Mouse (Mus musculus): ENCODE results near the gene Fbxo4. TPM values are rescaled to one million over a fixed set of nuclear protein-coding genes. Genes with fewer than 3 reads are reported as not detected.

Gene Fbxo4
- 2.3 and 2.9 TPM in 2 replicates for polyA plus RNA-seq (2015; fragmentation: Nextera tagmentation; extraction: Ambion mirVana)

DNA sequence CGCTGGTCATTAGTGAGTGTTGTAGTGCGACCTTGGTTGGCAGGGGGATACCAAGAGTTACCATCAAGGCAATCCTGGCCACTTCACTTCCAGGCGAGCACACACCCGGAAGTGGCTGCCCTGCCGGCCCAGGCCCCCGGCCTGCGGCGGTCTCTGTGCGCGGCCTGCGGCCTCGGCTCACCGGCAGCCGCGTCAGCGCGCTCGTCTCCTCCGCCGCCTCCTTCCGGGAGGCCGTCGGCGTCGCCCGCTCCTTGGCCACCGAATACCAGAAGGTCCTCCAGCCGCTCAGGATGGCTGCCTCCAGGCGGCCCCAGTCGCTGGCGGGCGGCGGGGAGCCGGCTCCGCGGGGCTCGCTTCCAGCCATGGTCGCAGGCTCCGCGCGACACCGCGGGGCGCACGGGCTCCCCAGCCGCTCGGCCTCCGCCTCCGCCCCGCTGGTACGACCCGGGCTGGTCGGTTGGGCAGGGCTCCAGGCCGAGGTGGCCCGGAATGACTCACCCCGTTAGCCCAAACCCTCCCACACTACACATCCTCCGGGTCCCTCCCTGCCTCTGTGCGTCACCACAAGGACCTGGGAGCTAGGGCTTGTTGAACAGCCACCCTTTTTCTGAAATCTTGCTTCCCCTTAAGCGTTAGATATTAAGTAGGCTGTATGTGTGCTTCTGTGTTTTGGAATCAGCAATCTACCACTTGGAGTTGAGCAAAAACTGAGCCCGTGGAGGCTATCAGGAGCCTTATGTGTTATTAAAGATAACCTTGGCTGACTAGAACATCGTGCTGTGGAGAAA is at the start of gene Fbxo4:
Gene Fbxo4 (minus strand): TSS at position 513 of the 788 bp plus-strand sequence.
- WGBS (ENCODE audit: insufficient replicate concordance): 1% methylated on average over 59 of the region's 61 CpGs
- H3K36me3 ChIP-seq (ENCODE audit: control insufficient read depth, insufficient read depth): no peaks in the 10 kb centered on the region
- no peaks in the 10 kb centered on the region for H3K27me3 ChIP-seq (ENCODE audit: control insufficient read depth, insufficient read depth, low read depth, low read length)
- peak; percentile 95 for ATAC-seq (ENCODE audit: low read depth)
- peak within 1 kb of the TSS; percentile 78 for H3K4me2 ChIP-seq (ENCODE audit: low read depth, low read length)
- H3K27ac ChIP-seq (ENCODE audit: low read length): peak within 1 kb of the TSS; percentile 82
- H3K9me3 ChIP-seq (replicated peaks; ENCODE audit: control insufficient read depth, low read length): no peaks in the 10 kb centered on the region
- peaks cover 7% of the 10 kb centered on the region for H3K4me1 ChIP-seq (ENCODE audit: control insufficient read depth, low read depth, low read length)
- peak within 1 kb of the TSS; percentile 70 for H3K4me3 ChIP-seq (ENCODE audit: low read depth, low read length)
- H3K9ac ChIP-seq (ENCODE audit: low read depth, low read length): peak within 1 kb of the TSS; percentile 74

DNA sequence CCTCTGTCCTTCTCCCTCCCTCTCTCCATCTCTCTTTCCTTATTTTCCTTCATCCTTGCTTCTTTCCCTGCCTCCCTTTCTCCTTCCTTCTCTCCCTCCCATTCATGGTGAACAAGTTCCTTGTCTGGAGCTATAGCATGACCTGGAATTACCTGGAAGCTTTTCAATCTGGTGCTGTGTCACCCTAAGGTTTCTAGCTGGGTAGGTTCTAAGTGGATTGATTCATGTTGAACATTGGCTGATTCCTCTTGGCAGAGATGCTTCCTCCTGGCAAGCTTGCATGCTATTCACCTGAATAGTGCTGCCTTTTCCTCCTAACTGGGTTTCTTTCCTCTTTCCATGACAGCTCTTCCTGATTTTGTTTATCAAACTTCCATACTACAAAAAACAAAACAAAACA is 49.6 kb upstream of the Fbxo4 start:
- Histone ChIP-seq H3K4me2 (ENCODE audit: low read depth, low read length) (no peak overlapping the region), H3K4me3 (ENCODE audit: low read depth, low read length) (no peak overlapping the region), H3K27ac (ENCODE audit: low read length) (no peak overlapping the region), H3K36me3 (ENCODE audit: control insufficient read depth, insufficient read depth) (no peaks in the 10 kb centered on the region), H3K4me1 (ENCODE audit: control insufficient read depth, low read depth, low read length) (no peaks in the 10 kb centered on the region; the same call in none of the 2 replicates), H3K9ac (ENCODE audit: low read depth, low read length) (no peak overlapping the region), H3K9me3 (replicated peaks; ENCODE audit: control insufficient read depth, low read length) (no peaks in the 10 kb centered on the region), H3K27me3 (ENCODE audit: control insufficient read depth, insufficient read depth, low read depth, low read length) (peaks cover 4% of the 10 kb centered on the region; the same call in 1 of the 2 replicates)
- ATAC-seq (ENCODE audit: low read depth): no peak

- Histone ChIP-seq H3K4me2 (ENCODE audit: low read depth, low read length) (no peak overlapping the region), H3K9ac (ENCODE audit: low read depth, low read length) (no peak overlapping the region), H3K27ac (ENCODE audit: low read length) (no peak overlapping the region), H3K36me3 (ENCODE audit: control insufficient read depth, insufficient read depth) (no peaks in the 10 kb centered on the region), H3K9me3 (replicated peaks; ENCODE audit: control insufficient read depth, low read length) (no peaks in the 10 kb centered on the region), H3K27me3 (ENCODE audit: control insufficient read depth, insufficient read depth, low read depth, low read length) (peaks cover 4% of the 10 kb centered on the region; the same call in 1 of the 2 replicates), H3K4me3 (ENCODE audit: low read depth, low read length) (no peak overlapping the region), H3K4me1 (ENCODE audit: control insufficient read depth, low read depth, low read length) (no peaks in the 10 kb centered on the region; the same call in none of the 2 replicates)
- no peak for ATAC-seq (ENCODE audit: low read depth)
- 81% methylated on average over 6 of the region's 6 CpGs for WGBS (ENCODE audit: insufficient replicate concordance)
Measured at GRCm38 (mm10) chr15:4028411-4028700, 49.0 kb upstream of the Fbxo4 start.

DNA sequence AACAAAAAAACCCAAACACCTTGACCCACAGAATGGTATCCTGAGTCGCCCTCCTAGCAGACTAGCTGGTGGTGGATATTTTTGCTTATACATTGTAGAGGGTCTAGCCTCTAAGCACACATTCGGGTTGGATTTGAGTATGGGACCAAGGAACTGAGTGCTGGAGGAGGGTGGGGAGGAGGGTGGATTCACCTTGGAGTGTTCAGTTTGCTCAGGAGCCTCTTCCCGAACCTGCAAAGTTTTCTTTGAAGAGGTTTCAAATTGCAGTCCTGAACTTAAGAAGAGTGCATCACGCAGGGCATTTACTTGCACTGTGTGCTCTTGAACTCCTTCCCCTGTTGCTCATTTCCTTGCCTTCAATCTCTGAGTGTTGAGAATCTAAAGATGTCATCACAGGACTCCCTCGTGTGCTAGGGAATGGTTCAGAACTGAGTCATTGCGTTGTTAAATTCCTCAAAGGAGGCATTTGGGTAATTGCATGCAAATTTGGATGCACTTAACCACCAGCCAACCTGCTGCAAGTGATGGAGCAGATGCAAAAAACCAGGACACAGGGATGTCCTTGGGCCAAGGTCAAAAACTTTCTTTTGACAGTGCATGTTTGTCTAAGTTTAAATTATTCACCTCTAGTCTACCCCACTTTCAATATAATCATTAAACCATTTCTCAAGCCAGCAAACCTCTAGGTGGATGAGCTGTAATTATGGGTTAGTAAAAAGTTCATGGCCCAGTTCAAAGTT is 48.5 kb upstream of the Fbxo4 start:
- peak overlapping the region; percentile 83 for H3K4me2 ChIP-seq (ENCODE audit: low read depth, low read length)
- no peak overlapping the region for H3K27ac ChIP-seq (ENCODE audit: low read length)
- H3K27me3 ChIP-seq (ENCODE audit: control insufficient read depth, insufficient read depth, low read depth, low read length): peaks cover 4% of the 10 kb centered on the region; the same call in 1 of the 2 replicates
- H3K36me3 ChIP-seq (ENCODE audit: control insufficient read depth, insufficient read depth): no peaks in the 10 kb centered on the region
- WGBS (ENCODE audit: insufficient replicate concordance): 16% methylated on average over 6 of the region's 6 CpGs
- H3K9me3 ChIP-seq (replicated peaks; ENCODE audit: control insufficient read depth, low read length): no peaks in the 10 kb centered on the region
- peak overlapping the region; percentile 72 for H3K4me3 ChIP-seq (ENCODE audit: low read depth, low read length)
- no peaks in the 10 kb centered on the region; the same call in none of the 2 replicates for H3K4me1 ChIP-seq (ENCODE audit: control insufficient read depth, low read depth, low read length)
- no peak for ATAC-seq (ENCODE audit: low read depth)
- no peak overlapping the region for H3K9ac ChIP-seq (ENCODE audit: low read depth, low read length)

- under 1% methylated on average over 61 of the region's 65 CpGs for WGBS (ENCODE audit: insufficient replicate concordance)
- Histone ChIP-seq H3K9me3 (replicated peaks; ENCODE audit: control insufficient read depth, low read length) (no peaks in the 10 kb centered on the region), H3K36me3 (ENCODE audit: control insufficient read depth, insufficient read depth) (no peaks in the 10 kb centered on the region), H3K4me2 (ENCODE audit: low read depth, low read length) (peak overlapping the region; percentile 83), H3K27me3 (ENCODE audit: control insufficient read depth, insufficient read depth, low read depth, low read length) (peaks cover 4% of the 10 kb centered on the region; the same call in 1 of the 2 replicates), H3K4me3 (ENCODE audit: low read depth, low read length) (peak overlapping the region; percentile 72), H3K4me1 (ENCODE audit: control insufficient read depth, low read depth, low read length) (no peaks in the 10 kb centered on the region; the same call in none of the 2 replicates), H3K27ac (ENCODE audit: low read length) (peak overlapping the region; percentile 57), H3K9ac (ENCODE audit: low read depth, low read length) (peak overlapping the region; percentile 66)
- peak; percentile 75 for ATAC-seq (ENCODE audit: low read depth)
Measured at GRCm38 (mm10) chr15:4026831-4027584, 47.6 kb upstream of the Fbxo4 start.

- no peaks in the 10 kb centered on the region; the same call in none of the 2 replicates for H3K4me1 ChIP-seq (ENCODE audit: control insufficient read depth, low read depth, low read length)
- 1% methylated on average over 44 of the region's 45 CpGs for WGBS (ENCODE audit: insufficient replicate concordance)
- H3K36me3 ChIP-seq (ENCODE audit: control insufficient read depth, insufficient read depth): no peaks in the 10 kb centered on the region
- H3K9me3 ChIP-seq (replicated peaks; ENCODE audit: control insufficient read depth, low read length): no peaks in the 10 kb centered on the region
- peak within 1 kb of the TSS; percentile 83 for H3K4me2 ChIP-seq (ENCODE audit: low read depth, low read length)
- H3K9ac ChIP-seq (ENCODE audit: low read depth, low read length): peak within 1 kb of the TSS; percentile 66
- H3K27ac ChIP-seq (ENCODE audit: low read length): peak within 1 kb of the TSS; percentile 57
- peak; percentile 90 for ATAC-seq (ENCODE audit: low read depth)
- peak within 1 kb of the TSS; percentile 72 for H3K4me3 ChIP-seq (ENCODE audit: low read depth, low read length)
- peaks cover 4% of the 10 kb centered on the region; the same call in 1 of the 2 replicates for H3K27me3 ChIP-seq (ENCODE audit: control insufficient read depth, insufficient read depth, low read depth, low read length)
Measured at GRCm38 (mm10) chr15:4026231-4026773, 46.9 kb upstream of the Fbxo4 start, which contains the start of gene Oxct1. TSS of gene Oxct1 (plus strand) at chr15:4026383.

DNA sequence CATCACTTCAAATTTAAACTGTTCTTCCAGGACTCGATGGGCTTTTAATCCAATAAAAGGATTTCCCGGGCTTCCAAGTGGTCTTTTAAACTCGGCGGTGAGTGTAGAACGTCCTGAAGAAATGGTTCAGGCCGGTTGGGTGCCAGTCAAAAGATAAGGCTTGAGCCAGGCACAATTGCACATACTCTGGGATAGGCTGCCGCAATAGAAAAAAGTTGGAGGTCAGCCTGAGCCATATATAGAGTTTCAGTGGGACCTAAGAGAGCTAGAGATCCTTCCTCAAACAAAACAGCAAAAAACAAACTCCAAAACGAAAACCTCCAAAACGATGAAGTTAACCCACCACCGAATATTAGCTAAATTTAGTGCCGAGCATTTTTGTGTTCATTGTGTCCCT is 46.1 kb upstream of the Fbxo4 start:
- Histone ChIP-seq H3K4me2 (ENCODE audit: low read depth, low read length) (no peak overlapping the region), H3K4me1 (ENCODE audit: control insufficient read depth, low read depth, low read length) (no peaks in the 10 kb centered on the region; the same call in none of the 2 replicates), H3K27me3 (ENCODE audit: control insufficient read depth, insufficient read depth, low read depth, low read length) (peaks cover 4% of the 10 kb centered on the region; the same call in 1 of the 2 replicates), H3K36me3 (ENCODE audit: control insufficient read depth, insufficient read depth) (no peaks in the 10 kb centered on the region), H3K9ac (ENCODE audit: low read depth, low read length) (no peak overlapping the region), H3K9me3 (replicated peaks; ENCODE audit: control insufficient read depth, low read length) (no peaks in the 10 kb centered on the region), H3K27ac (ENCODE audit: low read length) (no peak overlapping the region), H3K4me3 (ENCODE audit: low read depth, low read length) (no peak overlapping the region)
- 55% methylated on average over 11 of the region's 11 CpGs for WGBS (ENCODE audit: insufficient replicate concordance)
- no peak for ATAC-seq (ENCODE audit: low read depth)

DNA sequence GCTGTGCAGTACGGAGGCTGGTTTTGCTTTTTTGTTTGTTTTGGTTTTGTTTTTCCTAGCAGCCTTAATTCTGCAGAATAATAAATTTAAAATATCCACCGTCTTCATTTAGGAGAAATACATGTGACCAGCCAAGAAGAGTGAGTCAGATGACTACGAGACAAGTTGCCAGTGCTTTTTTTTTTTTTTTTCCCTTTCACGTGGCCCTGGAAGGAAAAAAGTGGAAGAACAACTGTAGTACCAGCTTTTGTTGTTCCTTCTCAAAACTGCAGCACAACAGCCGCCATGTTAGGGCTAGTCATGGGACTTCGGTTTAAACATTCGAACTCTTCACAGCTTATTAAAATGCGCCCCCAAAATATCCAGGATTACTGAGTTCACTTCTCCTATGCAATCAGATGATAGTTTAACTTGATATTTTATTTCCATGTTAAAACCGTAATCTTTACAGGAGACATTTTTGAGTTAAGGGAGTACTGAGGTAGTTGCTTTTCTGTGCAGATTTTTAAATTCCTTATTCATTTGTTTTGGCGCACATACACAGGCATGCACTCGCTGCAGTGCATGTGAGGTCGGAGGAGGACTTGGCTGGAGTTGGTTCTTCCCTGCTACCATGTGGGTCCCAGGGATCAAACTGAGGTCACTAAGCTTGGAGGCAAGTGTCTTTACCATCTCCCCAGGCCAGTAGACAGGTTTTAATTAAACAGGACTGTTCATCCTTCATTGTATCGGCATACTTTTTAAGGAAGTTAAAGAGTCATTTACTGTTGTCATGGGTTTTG is 45.5 kb upstream of the Fbxo4 start:
- no peaks in the 10 kb centered on the region for H3K36me3 ChIP-seq (ENCODE audit: control insufficient read depth, insufficient read depth)
- H3K27me3 ChIP-seq (ENCODE audit: control insufficient read depth, insufficient read depth, low read depth, low read length): peaks cover 4% of the 10 kb centered on the region; the same call in 1 of the 2 replicates
- H3K9ac ChIP-seq (ENCODE audit: low read depth, low read length): no peak overlapping the region
- H3K4me1 ChIP-seq (ENCODE audit: control insufficient read depth, low read depth, low read length): no peaks in the 10 kb centered on the region; the same call in none of the 2 replicates
- 76% methylated on average over 13 of the region's 13 CpGs for WGBS (ENCODE audit: insufficient replicate concordance)
- no peak for ATAC-seq (ENCODE audit: low read depth)
- H3K4me3 ChIP-seq (ENCODE audit: low read depth, low read length): no peak overlapping the region
- no peaks in the 10 kb centered on the region for H3K9me3 ChIP-seq (replicated peaks; ENCODE audit: control insufficient read depth, low read length)
- no peak overlapping the region for H3K4me2 ChIP-seq (ENCODE audit: low read depth, low read length)
- H3K27ac ChIP-seq (ENCODE audit: low read length): no peak overlapping the region
